Mouse (Mus musculus): ENCODE data around the gene Nmrk2. TPM values are rescaled to one million over a fixed set of nuclear protein-coding genes. Genes with fewer than 3 reads are reported as not detected.

The Nmrk2 gene
- polyA plus RNA-seq, 1 experiment from 2014 or later = not detected

DNA sequence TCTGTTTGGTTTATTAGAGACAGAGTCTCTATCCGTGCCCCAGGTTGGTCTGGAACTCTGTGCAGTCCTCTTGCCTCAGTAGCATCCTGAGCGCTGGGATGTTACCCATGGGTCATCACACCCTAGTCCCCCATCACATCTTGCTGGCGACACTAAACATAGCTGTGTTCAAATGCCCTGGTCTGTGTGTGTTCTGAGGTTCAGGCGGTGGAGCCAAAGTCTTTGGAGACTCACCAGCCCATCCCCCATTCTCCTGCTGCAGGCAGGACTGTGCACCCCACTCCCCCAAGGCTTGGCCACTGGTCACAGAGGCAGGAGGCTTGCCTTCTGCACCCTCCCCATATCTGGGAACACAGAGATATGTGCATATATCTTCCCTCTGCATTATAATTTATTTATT is 2.3 kb upstream of the Nmrk2 start:
- Histone ChIP-seq H3K36me3 (peaks cover 47% of the 10 kb centered on the region), H3K9me3 (no peaks in the 10 kb centered on the region), H3K27me3 (peaks cover 8% of the 10 kb centered on the region), H3K4me3 (no peak overlapping the region), H3K4me2 (no peak overlapping the region), H3K27ac (replicated peaks) (no peak overlapping the region), H3K9ac (no peak overlapping the region), H3K4me1 (replicated peaks) (no peaks in the 10 kb centered on the region)
- WGBS = 70% methylated on average over 4 of the region's 4 CpGs
- ATAC-seq (ENCODE audit: low read depth) = no peak

DNA sequence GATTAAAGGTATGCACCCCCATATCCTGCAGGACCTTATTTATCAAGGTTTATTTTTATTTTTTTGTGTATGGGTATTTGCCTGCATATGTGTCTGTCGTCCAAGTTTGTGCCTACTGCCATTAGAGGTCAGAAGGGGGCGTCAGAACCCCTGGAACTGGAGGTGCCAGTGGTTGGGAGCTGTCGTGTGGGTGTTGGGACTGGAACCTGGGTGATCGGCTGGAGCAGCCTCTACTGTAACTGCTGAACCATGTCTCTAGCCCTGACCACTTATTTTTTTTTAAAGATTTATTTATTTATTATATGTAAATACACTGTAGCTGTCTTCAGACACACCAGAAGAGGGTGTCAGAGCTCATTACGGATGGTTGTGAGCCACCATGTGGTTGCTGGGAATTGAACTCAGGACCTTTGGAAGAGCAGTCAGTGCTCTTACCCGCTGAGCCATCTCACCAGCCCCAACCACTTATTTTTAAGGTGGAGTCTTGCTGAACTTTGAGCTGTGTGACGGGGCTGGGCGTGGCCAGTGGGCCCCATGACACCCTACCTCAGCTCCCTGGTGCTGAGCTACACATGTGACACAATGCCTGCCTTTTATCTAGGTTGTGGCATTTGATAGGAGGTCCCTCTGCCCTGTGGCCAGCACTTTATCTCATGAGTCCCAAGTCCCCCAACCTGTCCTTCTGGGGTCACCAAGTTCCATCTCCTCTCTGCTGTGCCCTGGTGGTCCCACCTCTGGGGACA is 1.3 kb upstream of the Nmrk2 start:
- H3K9me3 ChIP-seq = no peaks in the 10 kb centered on the region
- H3K36me3 ChIP-seq = peaks cover 40% of the 10 kb centered on the region
- no peak overlapping the region for H3K9ac ChIP-seq
- H3K4me1 ChIP-seq (replicated peaks) = no peaks in the 10 kb centered on the region
- H3K4me2 ChIP-seq = no peak overlapping the region
- peaks cover 13% of the 10 kb centered on the region for H3K27me3 ChIP-seq
- ATAC-seq (ENCODE audit: low read depth) = peak; percentile 7; the same call in 1 of the 2 replicates
- no peak overlapping the region for H3K4me3 ChIP-seq
- H3K27ac ChIP-seq (replicated peaks) = no peak overlapping the region
- 70% methylated on average over 8 of the region's 8 CpGs for WGBS

DNA sequence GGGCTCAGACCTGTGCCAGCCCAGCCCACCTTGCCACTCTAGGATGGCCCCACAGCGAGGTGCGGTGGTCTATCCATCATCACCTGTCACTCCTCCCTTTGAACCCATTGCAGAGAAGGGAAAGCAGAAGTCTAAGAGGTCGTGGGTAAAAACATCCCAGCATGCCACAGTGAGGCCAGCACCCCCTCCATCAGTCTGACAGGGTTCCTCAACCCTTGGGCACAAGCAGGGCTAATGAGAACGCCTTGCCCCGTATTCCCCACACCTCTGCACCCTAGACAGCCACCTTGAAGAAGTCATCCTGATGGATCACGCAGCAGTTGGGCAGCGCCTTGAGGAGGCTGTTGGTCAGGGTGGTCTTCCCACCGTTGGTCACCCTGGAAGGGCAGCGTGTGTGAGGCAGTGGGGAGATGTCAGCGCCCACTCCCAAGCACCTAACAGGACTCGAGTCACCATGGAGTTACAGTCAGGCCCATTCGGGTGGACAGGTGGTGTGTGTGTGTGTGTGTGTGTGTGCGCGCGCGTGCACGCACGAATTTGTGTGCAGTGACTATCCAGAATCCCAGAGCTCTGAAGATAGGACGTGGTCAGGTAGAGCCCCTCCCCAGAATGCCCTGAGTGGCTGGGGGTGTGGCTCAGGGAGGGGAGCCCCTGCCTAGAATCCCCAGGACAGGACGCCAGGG is 1.1 kb downstream of the Nmrk2 start:
- H3K4me1 ChIP-seq (replicated peaks) = no peaks in the 10 kb centered on the region
- no peak overlapping the region for H3K9ac ChIP-seq
- H3K27ac ChIP-seq (replicated peaks) = no peak overlapping the region
- H3K9me3 ChIP-seq = no peaks in the 10 kb centered on the region
- peaks cover 32% of the 10 kb centered on the region for H3K27me3 ChIP-seq
- H3K4me3 ChIP-seq = no peak overlapping the region
- H3K36me3 ChIP-seq = peaks cover 16% of the 10 kb centered on the region
- H3K4me2 ChIP-seq = no peak overlapping the region
- no peak for ATAC-seq (ENCODE audit: low read depth)
- 77% methylated on average over 20 of the region's 20 CpGs for WGBS

GRCm38 (mm10) chr10:81200141-81200540 is 1.7 kb downstream of the Nmrk2 start:
- no peak overlapping the region for H3K9ac ChIP-seq
- no peak for ATAC-seq (ENCODE audit: low read depth)
- no peak overlapping the region for H3K4me2 ChIP-seq
- no peaks in the 10 kb centered on the region for H3K4me1 ChIP-seq (replicated peaks)
- H3K27me3 ChIP-seq = peaks cover 38% of the 10 kb centered on the region
- 84% methylated on average over 13 of the region's 13 CpGs for WGBS
- no peak overlapping the region for H3K27ac ChIP-seq (replicated peaks)
- no peak overlapping the region for H3K4me3 ChIP-seq
- H3K36me3 ChIP-seq = peaks cover 10% of the 10 kb centered on the region
- no peaks in the 10 kb centered on the region for H3K9me3 ChIP-seq

GRCm38 (mm10) chr10:81198990-81199389 is 2.9 kb downstream of the Nmrk2 start:
- H3K27me3 ChIP-seq = peaks cover 48% of the 10 kb centered on the region
- 87% methylated on average over 6 of the region's 6 CpGs for WGBS

DNA sequence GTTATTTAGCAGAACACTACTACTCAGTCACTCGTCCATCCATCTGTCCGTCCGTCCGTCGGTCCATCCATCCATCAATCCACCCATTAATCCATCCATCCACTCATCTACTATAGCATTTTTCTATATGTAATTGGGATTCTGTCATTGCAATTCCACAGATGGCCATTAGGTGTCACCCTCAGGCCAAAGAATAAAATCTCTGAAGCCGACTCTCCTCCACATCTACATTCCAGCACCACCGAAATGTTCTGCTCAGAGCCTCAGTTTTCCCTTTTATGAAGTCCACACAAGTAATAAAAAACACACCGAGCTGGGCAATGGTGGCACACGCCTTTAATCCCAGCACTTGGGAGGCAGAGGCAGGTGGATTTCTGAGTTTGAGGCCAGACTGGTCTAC is 3.6 kb downstream of the Nmrk2 start:
- H3K27ac ChIP-seq (replicated peaks) = no peak overlapping the region
- peaks cover 51% of the 10 kb centered on the region for H3K27me3 ChIP-seq
- no peak overlapping the region for H3K4me2 ChIP-seq
- peaks cover 15% of the 10 kb centered on the region for H3K4me1 ChIP-seq (replicated peaks)
- H3K9me3 ChIP-seq = no peaks in the 10 kb centered on the region
- WGBS = 3% methylated on average over 9 of the region's 9 CpGs
- H3K4me3 ChIP-seq = no peak overlapping the region
- H3K36me3 ChIP-seq = no peaks in the 10 kb centered on the region
- H3K9ac ChIP-seq = no peak overlapping the region
- ATAC-seq (ENCODE audit: low read depth) = no peak

More at GRCm38 (mm10) chr10:81198990-81199389, 2.9 kb downstream of the Nmrk2 start:
- no peaks in the 10 kb centered on the region for H3K9me3 ChIP-seq
- no peak for ATAC-seq (ENCODE audit: low read depth)
- H3K9ac ChIP-seq = no peak overlapping the region
- H3K36me3 ChIP-seq = no peaks in the 10 kb centered on the region
- no peak overlapping the region for H3K27ac ChIP-seq (replicated peaks)
- H3K4me2 ChIP-seq = no peak overlapping the region
- peaks cover 9% of the 10 kb centered on the region for H3K4me1 ChIP-seq (replicated peaks)
- H3K4me3 ChIP-seq = no peak overlapping the region

DNA sequence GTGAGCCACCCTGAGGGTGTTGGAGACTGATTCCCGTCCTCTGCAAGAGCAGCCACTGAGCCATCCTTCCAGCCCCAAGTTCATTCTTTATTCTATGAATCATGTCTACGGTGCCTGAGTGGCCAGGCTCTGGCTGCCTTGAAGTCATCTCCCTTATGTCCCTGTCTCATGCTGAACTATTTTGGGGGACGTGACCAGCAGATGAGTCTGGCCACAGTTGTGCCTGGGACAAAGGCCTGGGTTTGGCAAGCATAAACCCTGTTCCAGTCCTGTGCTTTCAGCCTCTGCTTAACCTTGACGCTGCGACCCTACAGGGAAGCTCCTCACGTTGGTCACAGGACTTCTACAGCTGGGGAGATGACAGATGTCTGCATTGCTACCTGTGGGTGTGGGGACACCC is 4.5 kb downstream of the Nmrk2 start:
- H3K36me3 ChIP-seq = no peaks in the 10 kb centered on the region
- no peak overlapping the region for H3K9ac ChIP-seq
- 47% methylated on average over 6 of the region's 6 CpGs for WGBS
- H3K4me1 ChIP-seq (replicated peaks) = peaks cover 20% of the 10 kb centered on the region
- no peak overlapping the region for H3K4me3 ChIP-seq
- no peaks in the 10 kb centered on the region for H3K9me3 ChIP-seq
- peaks cover 51% of the 10 kb centered on the region for H3K27me3 ChIP-seq
- no peak overlapping the region for H3K27ac ChIP-seq (replicated peaks)
- H3K4me2 ChIP-seq = no peak overlapping the region
- no peak for ATAC-seq (ENCODE audit: low read depth)

GRCm38 (mm10) chr10:81196470-81197065 is 5.3 kb downstream of the Nmrk2 start:
- H3K4me1 ChIP-seq (replicated peaks) = peaks cover 25% of the 10 kb centered on the region
- no peak overlapping the region for H3K4me3 ChIP-seq
- H3K9me3 ChIP-seq = no peaks in the 10 kb centered on the region
- H3K4me2 ChIP-seq = no peak overlapping the region
- H3K9ac ChIP-seq = no peak overlapping the region
- H3K27me3 ChIP-seq = peaks cover 51% of the 10 kb centered on the region
- 62% methylated on average over 11 of the region's 11 CpGs for WGBS
- H3K27ac ChIP-seq (replicated peaks) = no peak overlapping the region
- no peak for ATAC-seq (ENCODE audit: low read depth)
- no peaks in the 10 kb centered on the region for H3K36me3 ChIP-seq

DNA sequence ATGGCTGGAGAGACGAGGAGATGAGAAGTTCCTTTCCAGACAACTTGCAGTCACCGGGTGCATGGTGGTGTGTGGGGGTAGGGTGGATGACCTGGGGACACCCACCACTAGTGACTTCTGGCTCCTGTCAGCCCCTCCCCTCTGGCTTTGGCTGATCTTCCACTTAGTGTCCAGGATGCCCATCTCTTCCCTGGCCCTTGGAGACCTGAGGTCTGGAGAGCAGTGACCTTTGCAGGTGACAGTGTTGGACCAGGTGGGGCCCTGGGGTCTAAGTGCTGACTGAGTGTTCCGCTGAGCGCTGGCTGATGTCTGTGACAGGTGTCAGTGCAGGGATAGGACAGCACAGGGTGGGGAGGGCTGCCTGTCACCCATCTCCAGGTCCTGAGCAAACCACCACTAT is 6.6 kb downstream of the Nmrk2 start:
- H3K9me3 ChIP-seq = no peaks in the 10 kb centered on the region
- WGBS = 79% methylated on average over 4 of the region's 4 CpGs
- ATAC-seq (ENCODE audit: low read depth) = no peak
- H3K9ac ChIP-seq = no peak overlapping the region
- H3K4me1 ChIP-seq (replicated peaks) = peaks cover 29% of the 10 kb centered on the region
- no peak overlapping the region for H3K27ac ChIP-seq (replicated peaks)
- no peak overlapping the region for H3K4me3 ChIP-seq
- H3K27me3 ChIP-seq = peaks cover 51% of the 10 kb centered on the region
- H3K4me2 ChIP-seq = no peak overlapping the region
- H3K36me3 ChIP-seq = peaks cover 11% of the 10 kb centered on the region

- peaks cover 43% of the 10 kb centered on the region for H3K27me3 ChIP-seq
- peak overlapping the region; percentile 6; the same call in 1 of the 2 replicates for H3K9ac ChIP-seq
- H3K4me2 ChIP-seq = peak overlapping the region; percentile 16; the same call in 1 of the 2 replicates
- H3K4me1 ChIP-seq (replicated peaks) = peaks cover 29% of the 10 kb centered on the region
- H3K4me3 ChIP-seq = no peak overlapping the region
- H3K36me3 ChIP-seq = peaks cover 19% of the 10 kb centered on the region
- ATAC-seq (ENCODE audit: low read depth) = no peak
- 16% methylated on average over 37 of the region's 37 CpGs for WGBS
- no peaks in the 10 kb centered on the region for H3K9me3 ChIP-seq
- no peak overlapping the region for H3K27ac ChIP-seq (replicated peaks)
These were observed 7.7 kb downstream of the Nmrk2 start for GRCm38 (mm10) chr10:81193991-81194774.

DNA sequence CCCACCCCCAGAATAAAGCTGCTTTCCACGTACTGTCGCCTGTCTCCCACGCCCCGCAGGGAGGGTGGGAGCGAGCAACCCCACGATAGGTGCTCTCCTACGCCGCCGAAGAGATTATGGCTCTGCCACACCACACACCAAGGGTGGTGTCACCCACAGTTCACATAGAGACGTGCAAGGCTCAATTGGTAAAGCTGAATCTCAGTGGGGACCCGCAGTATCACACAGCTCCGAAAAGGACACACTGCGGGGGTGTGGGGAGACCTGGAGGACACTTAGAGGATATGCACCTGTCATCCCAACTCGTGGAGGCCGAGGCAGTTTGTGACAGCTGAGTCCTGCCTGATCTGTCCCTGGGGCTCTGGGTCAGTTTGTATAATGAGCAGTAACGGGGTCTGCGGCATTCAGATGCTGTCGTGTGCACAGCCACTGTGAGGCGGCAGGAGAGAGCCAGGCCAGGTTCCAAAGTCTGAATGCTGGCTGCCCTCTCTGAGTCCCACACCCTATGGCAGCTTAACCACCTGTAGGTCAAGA is 8.8 kb downstream of the Nmrk2 start:
- Histone ChIP-seq H3K4me1 (replicated peaks) (peaks cover 29% of the 10 kb centered on the region), H3K4me2 (peak overlapping the region; percentile 94), H3K9me3 (no peaks in the 10 kb centered on the region), H3K36me3 (peaks cover 26% of the 10 kb centered on the region), H3K4me3 (peak overlapping the region; percentile 60), H3K27me3 (peaks cover 38% of the 10 kb centered on the region), H3K27ac (replicated peaks) (peak overlapping the region; percentile 97), H3K9ac (peak overlapping the region; percentile 85)
- WGBS = 3% methylated on average over 19 of the region's 19 CpGs
- ATAC-seq (ENCODE audit: low read depth) = peak; percentile 55

Measured in neural tube, embryonic 13.5 days (tissue).